14 mouse cellular contexts compared by ENCODE assay signal in genomic region chr9:116974134-116974533, GRCm38 (mm10).
DNase-seq lines count a peak whose midpoint lies in the region; ATAC-seq and TF ChIP-seq lines count a peak whose summit lies in the region.
"Had no signal": no experiment of that assay in that cellular context is flagged by ENCODE, and none has a peak within 500 bp of the region (broad histone marks: within the 10 kb centered on the region; RNA-seq: fewer than 3 reads in every experiment).

No protein-coding gene starts in this region.

- H3K9ac ChIP-seq in kidney, embryonic 15.5 days, result no peak overlapping the region
- H3K9ac ChIP-seq in kidney, embryonic 14.5 days (ENCODE audit: low read depth, low read length), result no peak overlapping the region
- H3K9ac ChIP-seq in lung, embryonic 15.5 days, result no peak overlapping the region
- H3K9ac ChIP-seq: hindbrain, embryonic 15.5 days; midbrain, embryonic 15.5 days; neural tube, embryonic 13.5 days had no signal

- no peaks in the 10 kb centered on the region for H3K36me3 ChIP-seq in kidney, embryonic 15.5 days
- H3K36me3 ChIP-seq in kidney, embryonic 14.5 days (ENCODE audit: control insufficient read depth, insufficient read depth, low read length), result no peaks in the 10 kb centered on the region; the same call in 1 of the 2 replicates
- no peaks in the 10 kb centered on the region; the same call in 1 of the 2 replicates for H3K36me3 ChIP-seq in lung, embryonic 15.5 days
- H3K36me3 ChIP-seq: hindbrain, embryonic 15.5 days; midbrain, embryonic 15.5 days; neural tube, embryonic 13.5 days had no signal

- no peak overlapping the region for H3K4me2 ChIP-seq in kidney, embryonic 15.5 days
- H3K4me2 ChIP-seq in kidney, embryonic 14.5 days (replicated peaks; ENCODE audit: low read depth, low read length), result no peak overlapping the region
- no peak overlapping the region; the same call in 1 of the 2 replicates for H3K4me2 ChIP-seq in lung, embryonic 15.5 days
- H3K4me2 ChIP-seq: hindbrain, embryonic 15.5 days; midbrain, embryonic 15.5 days; neural tube, embryonic 13.5 days had no signal

- no peak overlapping the region for H3K27ac ChIP-seq in gastrocnemius, adult 2 months
- peak overlapping the region; percentile 70 for H3K27ac ChIP-seq in kidney, embryonic 15.5 days
- H3K27ac ChIP-seq in kidney, embryonic 14.5 days (ENCODE audit: low read depth, low read length), result no peak overlapping the region
- peak overlapping the region; percentile 80 for H3K27ac ChIP-seq in lung, embryonic 15.5 days
- H3K27ac ChIP-seq: hindbrain, embryonic 15.5 days; midbrain, embryonic 15.5 days; neural tube, embryonic 13.5 days had no signal

- no peak overlapping the region for H3K4me3 ChIP-seq in gastrocnemius, adult 2 months
- H3K4me3 ChIP-seq in kidney, embryonic 15.5 days (replicated peaks), result no peak overlapping the region
- no peak overlapping the region for H3K4me3 ChIP-seq in kidney, embryonic 14.5 days (ENCODE audit: low read length)
- H3K4me3 ChIP-seq in lung, embryonic 15.5 days, result no peak overlapping the region
- H3K4me3 ChIP-seq: erythroblast, embryonic 14.5 days; hindbrain, embryonic 15.5 days; midbrain, embryonic 15.5 days; neural tube, embryonic 13.5 days had no signal

- TF ChIP-seq CTCF in gastrocnemius, adult 2 months (IDR thresholded peaks at IDR 0.05), result peak; percentile 44

- 87% methylated on average over 3 of the region's 3 CpGs for WGBS in kidney, embryonic 15.5 days
- 93% methylated on average over 3 of the region's 3 CpGs for WGBS in kidney, embryonic 14.5 days
- WGBS in lung, embryonic 15.5 days, result 86% methylated on average over 3 of the region's 3 CpGs

- H3K27me3 ChIP-seq in kidney, embryonic 15.5 days, result no peaks in the 10 kb centered on the region
- H3K27me3 ChIP-seq in kidney, embryonic 14.5 days (ENCODE audit: control insufficient read depth, insufficient read depth, low read length), result no peaks in the 10 kb centered on the region
- no peaks in the 10 kb centered on the region for H3K27me3 ChIP-seq in lung, embryonic 15.5 days
- H3K27me3 ChIP-seq: hindbrain, embryonic 15.5 days; midbrain, embryonic 15.5 days; neural tube, embryonic 13.5 days had no signal

- ATAC-seq in kidney, embryonic 15.5 days (replicated peaks; ENCODE audit: low FRiP score), result no peak
- no peak for ATAC-seq in kidney, embryonic 14.5 days (ENCODE audit: low FRiP score, low TSS enrichment)
- no peak for ATAC-seq in lung, embryonic 15.5 days (ENCODE audit: borderline replicate concordance, extremely low read depth, low FRiP score, low TSS enrichment)
- ATAC-seq: midbrain, embryonic 15.5 days had no signal

- H3K9me3 ChIP-seq in kidney, embryonic 15.5 days (replicated peaks), result no peaks in the 10 kb centered on the region
- no peaks in the 10 kb centered on the region; the same call in 1 of the 2 replicates for H3K9me3 ChIP-seq in kidney, embryonic 14.5 days (ENCODE audit: control insufficient read depth, low read length)
- H3K9me3 ChIP-seq in lung, embryonic 15.5 days, result no peaks in the 10 kb centered on the region
- H3K9me3 ChIP-seq: hindbrain, embryonic 15.5 days; midbrain, embryonic 15.5 days; neural tube, embryonic 13.5 days had no signal

- intact Hi-C loops in gastrocnemius, adult 2 months (cut with DNase I), result no loop called here

- DNase-seq in gastrocnemius, adult 2 months, result no peak
- no peak for DNase-seq in gastrocnemius, postnatal 25 days
- no peak for DNase-seq in lung, postnatal 4 days
- peak; percentile 12 for DNase-seq in lung, postnatal 14 days
- DNase-seq in ovary, postnatal 36 days (ENCODE audit: low spot score), result no peak
- DNase-seq: cerebellum, adult 18-20 months; thymus, adult 18-20 months had no signal

- peaks cover 18% of the 10 kb centered on the region for H3K4me1 ChIP-seq in kidney, embryonic 15.5 days
- 0 out of 2 replicates have a peak, but pooled peaks cover 9% of the 10 kb centered on the region for H3K4me1 ChIP-seq in kidney, embryonic 14.5 days (ENCODE audit: control insufficient read depth, insufficient read depth, low read length)
- peaks cover 12% of the 10 kb centered on the region; the same call in 1 of the 2 replicates for H3K4me1 ChIP-seq in lung, embryonic 15.5 days
- H3K4me1 ChIP-seq: hindbrain, embryonic 15.5 days; midbrain, embryonic 15.5 days had no signal

Comparison
In these comparisons a context has a peak if more than half of its experiments do, and no peak if none do; other contexts are left out.
1. H3K27ac ChIP-seq: peak in kidney, embryonic 15.5 days (single experiment) and lung, embryonic 15.5 days (single experiment); none in gastrocnemius, adult 2 months (single experiment) and kidney, embryonic 14.5 days (single experiment).